Mouse (Mus musculus) adrenal gland, adult 10 weeks (tissue): ENCODE results near the gene Tmprss4. TPM values are rescaled to one million over a fixed set of nuclear protein-coding genes. Genes with fewer than 3 reads are reported as not detected.

Experiments used
- polyA plus RNA-seq: library from polyadenylated mRNA; stranded (reverse); fragments of 350-450 nt; fragmentation: Illumina TruSeq; extraction: RNeasy Lipid Tissue Mini Kit (QIAGEN cat#74804); gene quantifications from one replicate; pipeline ENCODE4 v1.2.3, GENCODE M21; 2014; ENCODE audit warnings: low read depth, low replicate concordance

The Tmprss4 gene
- polyA plus RNA-seq, result not detected

DNA sequence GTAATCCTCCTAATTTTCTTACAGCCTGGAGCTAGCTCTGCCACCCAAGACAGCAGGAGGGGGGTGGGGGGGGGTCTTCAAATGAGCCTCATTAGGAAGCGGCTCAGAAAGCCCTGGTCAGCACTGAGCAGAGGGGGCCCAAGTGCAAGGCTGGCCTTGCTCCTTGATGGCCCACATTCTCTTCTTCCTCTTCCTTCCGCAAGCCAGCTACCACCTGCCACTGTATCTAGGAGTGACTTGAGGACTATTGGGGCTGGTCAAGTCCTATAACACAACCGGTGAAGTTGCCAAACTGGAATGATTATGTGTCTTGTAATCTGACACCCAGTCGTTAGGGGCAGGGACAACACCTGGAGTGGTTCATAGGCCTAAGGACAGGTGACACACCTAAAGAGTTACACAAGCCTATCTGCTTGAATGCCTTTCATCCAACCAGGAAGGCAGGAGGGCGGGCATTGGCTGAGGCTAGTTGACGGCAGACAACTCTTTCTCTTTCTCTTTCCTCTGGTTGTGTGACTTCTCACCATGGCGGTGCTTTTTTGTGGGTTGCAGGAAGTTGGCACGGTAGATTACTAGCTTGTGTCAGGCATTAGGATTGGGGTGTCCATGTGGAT lies at the start of gene Tmprss4:
TSS of gene Tmprss4 (minus strand) at position 296 of the 614 bp plus-strand sequence.

DNA sequence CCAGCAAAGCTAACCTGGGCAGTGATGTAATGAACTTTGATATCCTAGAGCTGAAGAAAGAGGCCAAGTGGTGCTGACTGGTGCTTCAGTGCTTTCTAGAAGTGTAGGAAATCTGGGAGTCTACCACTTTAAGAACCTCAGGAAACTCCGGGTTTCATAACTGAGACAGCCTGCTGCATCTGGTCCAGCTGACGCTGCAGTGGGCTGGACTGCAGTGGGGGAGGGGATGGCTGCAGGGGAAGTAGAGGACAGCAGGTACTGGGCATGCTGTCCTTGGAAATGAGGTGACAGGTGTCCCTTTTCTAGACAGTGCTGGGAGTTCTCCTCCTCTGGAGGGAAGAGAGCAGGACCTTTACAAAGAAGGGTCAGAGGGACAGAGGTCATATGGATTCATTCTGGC lies 22.1 kb downstream of the Tmprss4 start, which contains the start of gene BC049352:
TSS of gene BC049352 (plus strand) at position 238 of the 400 bp plus-strand sequence.

DNA sequence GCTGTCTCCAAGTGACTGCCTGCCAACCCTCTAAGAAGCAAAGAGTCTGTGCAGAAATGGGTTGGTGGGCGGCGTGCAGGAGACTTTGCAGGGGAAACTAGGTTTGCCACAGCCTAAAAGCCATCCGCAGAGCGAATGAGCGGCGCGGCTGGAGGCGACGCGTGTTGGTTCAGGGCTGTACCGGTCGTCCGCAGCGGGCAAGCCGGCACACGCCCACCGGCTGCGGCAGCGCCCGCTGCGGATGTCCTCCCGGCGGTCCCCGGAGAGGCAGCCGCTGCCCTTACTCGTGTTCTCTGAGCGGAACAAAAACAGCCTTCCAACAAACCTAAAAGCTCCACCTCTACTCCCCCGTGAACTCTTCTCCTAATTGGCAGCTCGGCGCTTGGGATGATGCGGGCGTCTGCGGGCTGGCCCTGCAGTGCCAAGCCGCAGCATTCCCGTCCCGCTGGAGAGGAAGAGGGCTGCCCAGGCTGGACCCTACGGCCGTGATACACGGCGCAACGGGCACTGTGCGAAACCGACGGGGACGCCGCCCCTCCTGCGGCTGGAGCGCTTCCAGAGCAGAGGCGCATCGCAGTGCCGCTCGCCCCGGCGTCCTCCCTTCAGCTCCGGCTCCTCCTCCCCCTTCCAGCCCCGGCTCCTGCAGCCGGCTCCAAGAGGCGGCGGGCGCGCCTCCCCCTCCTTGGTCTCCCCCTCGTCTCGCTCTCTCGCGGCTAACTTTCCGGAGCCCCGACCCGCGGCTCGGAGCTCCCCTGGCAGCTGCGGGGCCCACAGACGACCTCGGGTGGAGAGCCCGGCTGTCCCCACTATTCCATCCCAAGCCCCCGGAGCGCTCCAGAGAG lies 65.5 kb downstream of the Tmprss4 start, which contains the start of gene Scn4b:
TSS of gene Scn4b (plus strand) at position 205 of the 842 bp plus-strand sequence.

Other genes with a start within 250 kb of the Tmprss4 start
- 123 TPM for gene Ube4a, start 238.5 kb downstream of the Tmprss4 start, polyA plus RNA-seq
- gene Cd3g, start 223.7 kb downstream of the Tmprss4 start, polyA plus RNA-seq, result 1.0 TPM
- gene Cd3d, start 222.3 kb downstream of the Tmprss4 start, polyA plus RNA-seq, result not detected
- gene Cd3e, start 194.5 kb downstream of the Tmprss4 start, polyA plus RNA-seq, result not detected
- gene Mpzl2, start 164.3 kb downstream of the Tmprss4 start, polyA plus RNA-seq, result 13.9 TPM
- gene Mpzl3, start 148.9 kb downstream of the Tmprss4 start, polyA plus RNA-seq, result 10.4 TPM
- gene Jaml, start 124.9 kb downstream of the Tmprss4 start, polyA plus RNA-seq, result 3.7 TPM
- 2.4 TPM for gene Scn2b, start 86.3 kb downstream of the Tmprss4 start, polyA plus RNA-seq
- gene Scn4b, start 65.7 kb downstream of the Tmprss4 start, polyA plus RNA-seq, result 0.64 TPM
- gene BC049352, start 22.1 kb downstream of the Tmprss4 start, polyA plus RNA-seq, result not detected
- gene Il10ra, start 65.1 kb upstream of the Tmprss4 start, polyA plus RNA-seq, result 0.82 TPM
- 0.35 TPM for gene Tmprss13, start 115.0 kb upstream of the Tmprss4 start, polyA plus RNA-seq
- gene Fxyd6, start 166.1 kb upstream of the Tmprss4 start, polyA plus RNA-seq, result 20.9 TPM
- gene Fxyd2, start 195.6 kb upstream of the Tmprss4 start, polyA plus RNA-seq, result not detected
- gene Dscaml1, start 222.5 kb upstream of the Tmprss4 start, polyA plus RNA-seq, result 0.23 TPM